Mouse (Mus musculus): ENCODE data around the gene Clcn1.

DNA sequence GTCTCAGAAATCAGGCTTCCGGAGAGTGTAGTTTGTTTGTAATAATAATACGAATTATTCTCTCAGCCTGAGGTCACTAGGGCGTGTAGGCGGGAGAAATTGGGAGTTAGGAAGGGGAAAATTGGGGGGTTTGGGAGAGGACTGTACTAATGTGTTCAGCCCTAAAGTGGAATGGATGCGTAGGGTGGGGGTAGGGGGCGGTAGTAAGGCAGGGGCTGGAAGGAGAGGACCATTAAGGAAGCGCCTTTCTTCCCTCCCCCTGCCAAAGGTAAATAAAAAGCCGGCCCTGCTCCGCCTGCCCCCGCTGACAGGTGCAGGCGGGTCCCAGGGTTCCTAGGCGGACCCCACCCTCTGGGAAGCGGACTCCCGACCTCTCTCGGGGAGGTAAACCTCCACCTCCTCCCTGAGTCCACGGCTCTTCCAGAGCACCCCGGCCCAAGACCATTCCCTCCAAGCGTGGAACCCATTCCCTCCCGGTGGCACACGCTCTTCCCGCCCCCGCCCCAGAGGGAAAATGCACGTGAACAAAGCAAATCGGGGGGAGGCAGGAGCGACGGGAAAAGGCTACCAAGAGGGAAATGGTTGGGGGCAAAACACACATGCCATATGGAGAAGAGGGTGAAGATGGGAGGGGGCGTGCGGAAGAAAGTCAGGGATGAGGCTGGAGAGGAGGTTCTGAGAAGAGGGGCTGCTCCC lies 37.0 kb downstream of the Clcn1 start:
- TF ChIP-seq CTCF (IDR thresholded peaks at IDR 0.05; ENCODE audit: low read depth, low read length) (no peak), GATA1 (IDR thresholded peaks at IDR 0.05; ENCODE audit: borderline replicate concordance, low read length) (no peak)

Measured in G1E (cell line).